Mouse (Mus musculus): ENCODE measurements around the gene Mical3. TPM values are rescaled to one million over a fixed set of nuclear protein-coding genes. Genes with fewer than 3 reads are reported as not detected.

Gene Mical3
- total RNA-seq, 2 experiments from 2014 or later = 137 to 148 TPM

DNA sequence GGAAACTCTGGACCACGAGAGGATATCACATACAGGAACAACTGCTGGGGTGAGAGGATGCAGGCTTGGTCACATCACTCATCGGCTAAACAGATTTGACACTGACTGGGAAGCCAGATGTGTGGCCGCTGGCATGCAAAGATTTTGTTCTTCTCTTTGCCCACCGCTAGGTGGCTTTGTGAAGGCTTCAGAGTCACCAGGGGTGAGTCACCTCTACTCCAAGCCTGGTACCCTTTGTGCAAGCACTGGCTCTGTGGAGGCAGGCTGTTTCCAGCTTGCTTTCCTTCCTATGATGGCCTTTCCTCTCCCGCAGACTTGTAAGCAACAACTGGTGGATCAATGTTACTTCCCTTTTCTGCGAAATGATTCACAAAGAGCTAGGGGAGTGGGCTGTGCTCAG is 149.3 kb downstream of the Mical3 start:
- peak in 1 of 2 experiments; percentile 41 for DNase-seq
- intact Hi-C loops (cut with DNase I) = no loop called here

DNA sequence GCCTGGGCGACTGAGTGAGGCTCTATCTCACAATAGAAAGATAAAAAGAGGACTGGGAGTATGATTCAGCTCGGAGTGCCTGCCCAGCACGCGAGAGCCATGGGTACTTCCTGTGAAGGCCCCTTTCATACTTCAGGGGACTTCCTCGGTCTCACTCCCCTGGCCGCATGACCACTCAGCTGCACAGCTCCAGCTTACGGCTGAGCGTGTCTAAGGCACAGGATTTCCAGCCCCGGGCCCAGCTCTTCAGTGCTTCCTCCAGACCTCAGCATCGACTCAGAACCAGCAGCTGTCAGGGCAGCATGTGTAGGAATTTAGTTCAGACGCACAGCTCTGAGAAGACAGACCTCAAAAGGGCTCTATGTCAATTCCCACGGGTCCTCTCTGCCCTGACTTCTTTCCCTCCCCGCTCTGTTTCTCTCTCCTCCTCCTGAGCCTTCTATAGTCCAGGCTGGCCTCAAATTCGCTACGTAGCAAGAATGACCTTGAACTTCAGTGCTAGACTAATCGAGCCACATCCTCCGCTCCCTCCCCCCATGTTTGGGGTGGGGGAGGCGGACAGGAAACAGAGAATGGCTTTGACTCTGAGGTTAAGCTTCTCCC is 152.7 kb downstream of the Mical3 start:
- peak in 1 of 2 experiments; percentile 40 for DNase-seq
- intact Hi-C loops (cut with DNase I) = no loop called here

DNA sequence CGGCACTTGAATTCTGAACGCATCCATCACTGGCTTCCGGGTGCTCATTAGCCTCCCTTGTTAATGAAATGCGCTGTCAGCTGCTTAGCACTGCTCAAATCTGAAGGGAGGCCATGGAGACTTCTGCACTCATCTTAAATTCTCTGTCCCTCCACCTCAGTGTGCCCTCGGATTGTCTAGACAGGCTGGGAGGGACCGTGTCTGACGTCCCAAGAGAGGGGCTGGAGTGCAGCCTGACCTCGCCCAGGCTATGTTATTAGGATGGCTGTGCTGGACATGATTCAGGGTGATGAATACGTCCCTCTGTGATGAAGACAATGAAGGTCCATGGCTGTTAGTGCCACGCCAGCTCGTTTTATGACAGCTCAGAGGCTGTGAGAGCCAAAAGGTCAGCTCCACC is 153.8 kb downstream of the Mical3 start:
- intact Hi-C loops (cut with DNase I) = no loop called here
- peak in 1 of 2 experiments; percentile 30 for DNase-seq

DNA sequence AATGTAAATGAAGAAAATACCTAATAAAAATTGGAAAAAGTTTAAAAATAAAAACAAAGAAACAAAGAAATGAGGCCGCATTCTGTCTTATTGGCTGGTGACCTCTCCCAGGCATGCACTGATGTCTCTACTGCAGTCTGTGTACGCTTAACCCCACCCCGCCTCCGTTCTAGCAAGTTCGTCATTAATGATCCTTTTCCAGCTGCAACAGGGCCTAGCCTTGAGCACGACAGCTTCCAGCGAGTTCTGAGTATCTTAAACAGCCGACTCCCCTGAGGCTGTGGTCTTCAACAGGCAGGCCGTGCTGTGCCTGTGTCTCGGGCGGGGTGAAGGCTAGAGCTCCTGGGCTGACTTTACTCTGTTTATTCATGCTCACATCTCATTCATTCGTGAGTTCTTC is 154.7 kb downstream of the Mical3 start:
- intact Hi-C loops (cut with DNase I) = no loop called here
- no peak for DNase-seq

DNA sequence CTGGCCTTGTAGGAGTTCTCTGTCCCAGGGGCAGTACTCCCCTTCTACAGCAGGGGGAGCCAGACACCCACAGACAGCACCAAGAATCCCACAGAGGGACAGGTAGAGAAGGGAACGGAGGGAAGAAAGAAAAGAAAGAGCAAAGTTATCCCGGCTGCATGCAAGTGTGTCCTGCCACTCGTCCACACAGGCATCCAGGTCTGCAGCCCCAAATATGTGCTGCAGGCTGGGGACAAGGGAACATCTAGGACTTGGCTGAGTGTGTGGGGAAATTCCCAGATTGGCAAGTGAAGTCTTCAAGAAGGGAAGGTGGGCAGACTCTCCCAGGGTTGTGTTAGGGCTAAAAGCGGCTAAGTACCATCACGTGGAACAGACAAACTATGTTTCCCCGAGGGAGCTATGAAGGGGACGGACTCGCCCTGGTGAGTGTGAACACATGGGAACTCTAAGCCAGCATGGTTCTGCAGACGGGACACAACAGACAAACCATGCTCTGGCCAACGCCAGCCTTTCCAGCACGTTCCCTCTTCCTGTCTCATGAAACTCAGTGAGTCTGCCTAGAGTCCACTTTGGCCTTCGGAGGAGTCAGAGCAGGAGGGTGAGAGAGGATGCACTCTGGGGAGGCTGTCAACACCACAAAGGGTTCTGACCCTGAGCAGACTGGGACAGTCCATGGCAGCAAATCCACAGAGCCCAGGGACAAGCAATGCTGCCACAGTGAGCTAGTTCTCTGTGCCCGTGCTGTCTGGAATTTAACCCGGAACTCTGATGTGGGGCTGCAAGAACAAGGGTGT is 158.8 kb downstream of the Mical3 start:
- intact Hi-C loops (cut with DNase I) = loop anchor here (1.0 to 5.0 kb wide), 3 partner anchors 40 to 207 kb away; partner anchors contain the start of gene Mical3
- peak; percentile 87 to 92 for DNase-seq

DNA sequence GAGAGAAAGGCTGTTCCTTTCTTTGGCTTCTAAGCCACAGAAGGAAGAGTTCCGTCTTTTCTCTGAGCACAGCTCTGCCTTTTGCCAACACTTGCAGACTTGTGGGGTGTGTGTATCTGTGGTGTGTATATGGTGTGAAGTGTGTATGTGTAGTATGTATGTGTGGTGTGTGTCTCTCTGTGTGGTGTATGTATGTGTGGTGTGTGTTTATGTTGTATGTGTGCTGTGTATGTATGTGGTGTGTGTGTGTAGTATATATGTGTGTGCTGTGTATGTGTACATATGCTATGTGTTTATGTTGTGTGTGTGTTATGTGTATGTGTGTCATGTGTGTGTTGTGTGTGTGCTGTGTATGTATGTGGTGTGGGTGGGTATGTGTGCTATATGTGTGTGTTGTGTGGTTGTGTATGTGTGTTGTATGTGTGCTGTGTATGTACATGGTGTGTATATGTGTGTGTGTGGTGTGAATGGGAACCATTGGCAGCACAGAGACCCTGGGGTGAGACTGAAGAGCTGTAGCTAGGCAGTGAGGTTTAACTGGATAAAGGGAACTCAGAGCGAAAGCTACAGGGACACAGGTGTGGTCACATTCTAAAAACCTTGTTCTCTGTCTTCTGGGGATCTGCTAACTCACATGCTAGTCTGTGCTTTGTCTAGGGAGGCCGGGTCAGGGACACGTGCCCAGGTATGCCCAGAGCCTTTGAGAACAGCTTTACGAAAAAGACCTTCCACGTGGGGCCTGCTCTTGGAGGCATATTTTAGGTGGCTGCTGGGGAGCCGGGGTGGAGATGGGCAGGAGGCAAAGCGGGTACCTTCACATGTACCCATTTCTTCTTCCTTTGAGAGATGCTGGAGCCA is 159.6 kb downstream of the Mical3 start:
- DNase-seq = no peak
- intact Hi-C loops (cut with DNase I) = loop anchor here (1.0 to 5.0 kb wide), 3 partner anchors 41 to 208 kb away; partner anchors contain the start of gene Mical3

DNA sequence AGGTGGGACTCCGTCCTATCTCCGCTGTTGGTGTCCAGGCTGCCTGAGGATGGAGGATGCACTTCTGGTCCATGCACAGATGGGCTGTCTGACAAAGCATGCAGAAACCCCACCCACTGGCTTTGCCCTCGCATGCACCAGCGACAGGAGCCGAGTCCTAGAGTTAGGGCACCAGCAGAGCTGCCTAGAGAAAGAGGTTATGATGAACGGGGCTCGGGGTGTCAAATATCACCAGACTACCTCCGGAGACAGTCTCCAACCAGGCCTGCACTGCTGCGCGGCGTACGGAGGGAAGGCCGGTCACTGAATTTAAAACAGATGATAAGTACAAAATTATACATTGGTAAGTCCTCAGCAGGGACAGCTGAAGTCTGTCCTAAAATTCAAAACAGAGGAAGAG is 165.0 kb downstream of the Mical3 start:
- DNase-seq = no peak
- intact Hi-C loops (cut with DNase I) = no loop called here

DNA sequence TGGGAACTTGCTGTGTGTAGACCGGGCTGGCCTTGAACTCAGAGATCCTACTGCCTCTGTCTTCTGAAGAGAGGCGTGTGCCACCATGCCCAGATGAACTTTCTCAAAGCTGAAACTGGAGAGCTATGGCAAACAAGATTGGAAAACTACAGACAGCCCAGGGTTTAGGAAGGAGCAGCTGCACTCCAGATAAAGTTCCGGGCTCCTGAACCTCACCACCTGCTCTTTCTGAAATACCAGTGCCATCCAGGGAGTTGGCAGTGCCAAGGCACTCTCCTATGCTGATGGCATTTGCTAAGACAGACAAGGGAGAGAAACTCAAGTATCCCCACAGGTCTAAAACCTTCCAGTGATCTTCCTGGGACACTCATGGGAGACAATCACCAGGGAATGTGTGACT is 166.6 kb downstream of the Mical3 start:
- no peak for DNase-seq
- intact Hi-C loops (cut with DNase I) = no loop called here

DNA sequence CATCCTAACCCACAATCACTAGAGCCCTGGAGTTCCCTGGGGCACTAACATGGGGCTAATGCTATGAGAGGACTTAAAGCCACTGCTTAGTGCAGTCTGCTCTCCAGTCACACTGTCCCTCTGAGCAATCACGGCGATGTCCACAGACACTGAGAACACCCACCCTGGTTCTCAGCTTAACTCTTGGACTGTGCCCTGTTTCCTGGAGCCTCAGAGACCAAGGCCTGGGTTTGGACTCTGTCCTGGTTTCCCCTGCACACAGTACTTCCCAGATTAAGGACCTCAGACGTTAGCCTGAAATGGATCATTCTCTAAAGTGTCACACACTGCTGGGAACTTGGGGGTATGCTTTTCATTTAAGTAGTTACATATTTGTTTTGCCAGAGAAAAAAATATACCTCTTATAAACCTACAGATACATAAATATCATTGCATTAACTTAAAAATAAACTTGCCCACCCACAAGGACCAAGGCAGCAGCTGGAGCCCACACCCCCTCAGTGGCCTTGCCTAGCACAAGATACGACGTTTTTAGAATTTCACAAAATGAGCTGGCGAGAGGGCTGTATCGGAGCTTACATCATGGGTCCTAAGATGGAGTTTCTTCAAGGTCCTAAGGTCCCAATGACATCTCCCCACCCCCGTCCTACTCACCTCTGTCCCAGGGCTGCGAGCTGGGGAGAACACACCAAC is 170.3 kb downstream of the Mical3 start:
- intact Hi-C loops (cut with DNase I) = no loop called here
- no peak for DNase-seq

DNA sequence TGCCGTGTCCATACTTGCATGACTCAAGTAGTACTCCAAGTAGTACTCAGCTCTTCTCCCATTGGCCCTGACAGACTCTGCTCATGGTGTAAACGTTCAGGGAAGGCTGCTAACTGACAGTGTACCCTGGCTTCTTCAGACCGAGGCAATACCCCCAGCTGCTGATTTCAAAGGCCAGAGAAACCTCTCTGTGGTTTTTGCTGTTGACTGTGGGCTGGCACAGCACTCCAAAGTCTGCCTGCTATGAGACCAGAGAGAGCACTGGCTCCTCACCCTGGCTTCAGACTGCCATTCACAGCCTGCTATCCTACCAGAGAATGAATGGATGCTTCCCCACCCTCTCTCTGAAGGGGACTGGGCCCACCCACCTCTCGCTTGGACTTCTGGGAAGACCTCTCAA is 173.5 kb downstream of the Mical3 start:
- DNase-seq = no peak
- intact Hi-C loops (cut with DNase I) = loop anchor here (2.0 kb wide), 1 partner anchor 59 kb away; no protein-coding TSS in a partner anchor

DNA sequence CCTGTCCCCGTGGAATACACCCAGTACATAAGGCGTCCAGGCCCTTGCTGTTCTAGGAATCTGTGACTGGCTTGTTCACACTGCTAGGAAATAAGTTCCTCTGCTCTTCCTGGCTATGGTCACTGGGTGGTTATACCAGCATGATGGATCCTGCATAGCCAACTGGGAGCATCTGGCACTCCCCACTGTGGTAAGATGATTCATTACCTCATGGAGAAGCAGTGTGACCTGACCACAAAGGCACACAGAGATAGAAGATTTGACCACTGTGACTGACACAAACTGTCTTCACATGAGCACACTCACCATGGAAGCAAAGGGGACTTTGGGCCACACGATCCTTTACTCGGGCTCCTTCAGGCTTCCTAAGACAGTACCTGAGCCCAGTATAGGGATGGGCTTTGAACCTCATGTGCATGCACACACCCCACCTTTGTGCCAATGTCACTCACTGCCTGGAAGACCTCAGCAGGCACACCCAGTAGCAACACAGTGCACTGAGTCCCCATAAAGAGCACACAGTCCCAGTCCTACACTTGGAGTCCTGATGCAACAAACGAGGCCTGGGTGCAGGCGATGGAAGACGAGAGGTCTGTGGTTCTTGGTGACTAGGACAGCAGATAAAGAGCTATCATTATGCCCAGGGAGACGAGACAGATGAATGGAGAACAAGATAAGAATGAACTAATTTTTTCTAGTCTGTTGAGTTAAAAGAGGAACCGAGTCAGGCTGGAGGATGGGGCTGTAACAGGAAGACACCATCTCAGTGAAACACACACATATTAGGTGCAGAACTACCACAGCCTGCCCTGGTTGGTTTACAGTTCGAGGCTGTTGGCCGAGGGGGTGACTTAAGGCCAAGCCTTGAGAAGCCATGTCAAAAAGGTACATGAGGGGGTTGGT is 174.3 kb downstream of the Mical3 start:
- intact Hi-C loops (cut with DNase I) = loop anchor here (2.0 kb wide), 1 partner anchor 58 kb away; no protein-coding TSS in a partner anchor

DNA sequence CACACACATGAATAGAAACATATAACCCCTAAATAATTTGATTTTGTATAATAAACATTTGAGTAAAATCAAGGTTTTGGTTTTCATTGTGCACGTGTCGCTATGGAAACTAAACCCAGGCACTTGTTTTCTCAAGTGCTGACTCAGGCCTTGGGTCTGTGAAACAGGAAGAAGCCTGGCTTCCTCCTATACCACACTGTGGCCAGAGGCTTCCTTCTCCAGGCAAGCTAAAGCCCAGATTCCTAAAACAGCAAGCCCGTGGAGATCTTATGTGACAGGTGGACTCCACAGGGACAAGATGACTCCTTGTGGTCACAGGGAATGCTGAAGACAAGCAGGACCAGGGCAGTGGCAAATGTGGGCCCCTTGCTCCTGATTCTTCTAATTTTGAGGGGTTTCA is 175.6 kb downstream of the Mical3 start:
- DNase-seq = no peak

More for the DNA sequence above, 174.3 kb downstream of the Mical3 start:
- no peak for DNase-seq

DNA sequence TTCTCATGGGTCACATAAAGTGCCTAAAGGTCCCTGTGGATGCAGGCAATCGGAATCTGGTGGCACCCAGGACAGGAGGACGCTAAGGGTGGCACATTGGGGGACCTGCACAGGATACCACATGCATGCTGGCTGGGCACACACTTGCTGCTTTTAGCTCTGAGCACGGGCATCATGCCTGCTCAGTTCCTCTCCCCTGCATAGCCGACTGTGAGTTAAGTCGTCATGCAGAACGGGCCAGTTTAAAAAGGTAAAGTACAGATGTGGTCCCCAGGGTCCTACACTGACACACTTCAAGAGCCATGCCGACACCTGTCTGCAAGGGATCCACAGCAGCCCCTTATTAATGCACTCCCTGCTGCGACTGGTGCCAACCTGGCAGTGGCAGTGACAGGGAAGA is 176.6 kb downstream of the Mical3 start:
- no peak for DNase-seq
- intact Hi-C loops (cut with DNase I) = no loop called here

More for the DNA sequence above, 175.6 kb downstream of the Mical3 start:
- intact Hi-C loops (cut with DNase I) = no loop called here

DNA sequence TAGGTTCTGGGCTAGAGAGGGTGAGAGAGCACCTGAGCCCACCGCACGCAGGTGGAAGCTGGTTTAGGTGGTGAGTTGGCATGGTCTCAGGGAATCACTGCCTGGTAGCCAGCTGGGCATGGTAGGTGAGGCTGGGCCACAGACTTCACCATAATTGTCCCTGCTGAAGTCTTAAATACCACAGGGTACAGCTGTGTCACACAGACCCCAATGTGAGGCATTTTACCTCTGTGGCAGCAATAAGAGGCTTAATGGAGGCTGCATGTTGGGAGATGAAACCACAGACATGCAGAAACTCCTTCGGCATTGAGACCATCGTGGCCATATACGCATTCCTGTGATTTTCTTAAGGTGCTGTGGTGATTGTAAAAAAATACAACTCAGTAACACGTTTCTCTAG is 178.3 kb downstream of the Mical3 start:
- no peak for DNase-seq
- intact Hi-C loops (cut with DNase I) = no loop called here

DNA sequence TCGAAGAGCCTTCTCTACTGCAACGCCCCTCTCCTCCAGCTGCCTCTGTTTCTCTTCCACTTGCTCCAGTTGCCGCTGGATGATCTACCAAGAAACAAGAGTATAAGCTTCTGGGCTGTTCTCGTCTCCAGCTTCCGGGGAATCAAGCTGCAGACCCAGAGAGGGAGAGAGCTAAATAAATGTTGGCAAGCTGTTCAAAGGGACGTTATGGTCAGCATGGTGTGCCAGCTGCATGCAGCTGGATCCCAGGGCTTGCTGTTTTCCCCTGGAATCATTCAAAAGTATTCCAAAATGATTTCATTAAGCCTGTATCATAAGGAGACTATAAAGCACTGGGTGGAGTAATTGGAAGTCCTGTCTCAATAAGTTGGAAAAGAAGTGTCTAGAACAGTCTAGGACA is 179.5 kb downstream of the Mical3 start:
- intact Hi-C loops (cut with DNase I) = no loop called here
- DNase-seq = peak in 1 of 2 experiments; percentile 22

DNA sequence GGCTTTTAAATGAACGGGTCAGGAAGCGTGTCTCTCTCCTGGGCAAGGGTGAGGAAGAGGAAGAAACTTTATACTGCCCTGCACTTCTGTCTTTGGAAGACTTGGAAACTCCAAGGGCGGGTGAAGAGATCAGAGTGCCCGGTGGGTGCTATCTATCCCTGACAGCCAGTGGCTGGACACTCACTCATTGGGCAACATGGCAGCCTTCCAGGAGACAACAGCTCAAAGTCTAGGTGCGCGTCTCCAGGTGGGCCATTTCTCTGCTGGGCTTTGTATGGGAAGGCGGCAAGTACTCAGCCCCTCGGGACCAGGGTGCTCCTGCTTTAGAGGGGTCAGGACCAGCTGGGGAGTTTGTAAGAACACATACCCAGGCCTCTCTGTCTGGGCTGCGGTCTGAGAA is 185.3 kb downstream of the Mical3 start:
- no peak for DNase-seq
- intact Hi-C loops (cut with DNase I) = no loop called here

DNA sequence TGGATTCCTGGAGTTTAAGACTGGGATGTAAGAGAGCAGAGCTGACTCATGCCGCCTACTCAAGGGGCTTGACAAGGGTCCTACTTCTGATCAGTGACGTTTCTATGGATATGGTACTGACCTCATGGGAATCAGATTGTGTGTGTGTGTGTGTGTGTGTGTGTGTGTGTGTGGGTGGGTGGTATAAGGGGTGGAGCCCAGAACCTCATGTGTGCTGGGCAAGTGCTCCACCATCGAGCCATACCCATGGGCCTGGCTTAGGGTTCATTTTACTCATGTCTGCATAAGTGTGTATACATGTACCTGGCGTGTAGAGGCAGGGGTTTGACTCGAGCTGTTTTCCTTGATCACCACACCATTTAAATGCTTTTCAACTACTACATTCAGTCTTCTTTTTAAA is 186.8 kb downstream of the Mical3 start:
- no peak for DNase-seq
- intact Hi-C loops (cut with DNase I) = no loop called here

DNA sequence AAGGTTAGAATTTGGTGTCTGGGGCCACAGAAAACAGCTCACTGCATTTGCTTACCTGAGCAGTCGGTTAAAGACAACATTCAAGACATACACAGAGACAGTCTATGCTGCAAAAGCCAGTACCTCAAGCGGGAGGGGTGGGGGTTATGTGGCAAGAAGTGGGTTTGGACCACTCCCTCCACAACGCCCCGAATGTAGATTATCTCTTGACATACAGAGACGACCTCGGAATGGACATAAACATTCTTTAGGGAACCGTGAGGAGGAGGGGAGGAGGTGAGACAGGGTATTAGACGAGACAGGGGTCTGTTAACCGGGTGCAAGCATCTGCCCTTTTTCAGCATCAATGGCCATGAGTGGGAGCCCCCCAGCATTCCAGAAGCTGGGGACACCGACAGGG is 187.2 kb downstream of the Mical3 start:
- intact Hi-C loops (cut with DNase I) = no loop called here
- no peak for DNase-seq

DNA sequence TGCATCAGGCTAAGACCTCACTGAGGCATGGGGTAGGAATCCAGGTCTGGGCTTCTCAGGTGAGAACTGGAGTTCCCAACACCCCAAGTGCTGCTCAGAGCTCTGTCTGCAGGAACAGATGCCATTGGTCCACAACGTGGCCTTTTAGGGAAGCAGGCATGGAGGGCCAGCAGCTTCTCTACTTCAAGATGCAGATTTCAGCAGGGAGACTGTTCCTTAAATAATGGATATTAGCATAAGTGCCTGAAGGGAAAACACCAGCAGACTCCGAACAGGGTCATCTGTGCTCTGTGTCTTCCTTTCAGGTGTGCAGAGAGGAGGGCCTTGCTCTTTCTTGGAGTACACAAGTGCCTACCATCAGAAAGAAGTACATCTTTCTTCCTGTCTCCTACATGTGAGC is 187.7 kb downstream of the Mical3 start:
- DNase-seq = no peak
- intact Hi-C loops (cut with DNase I) = no loop called here

DNA sequence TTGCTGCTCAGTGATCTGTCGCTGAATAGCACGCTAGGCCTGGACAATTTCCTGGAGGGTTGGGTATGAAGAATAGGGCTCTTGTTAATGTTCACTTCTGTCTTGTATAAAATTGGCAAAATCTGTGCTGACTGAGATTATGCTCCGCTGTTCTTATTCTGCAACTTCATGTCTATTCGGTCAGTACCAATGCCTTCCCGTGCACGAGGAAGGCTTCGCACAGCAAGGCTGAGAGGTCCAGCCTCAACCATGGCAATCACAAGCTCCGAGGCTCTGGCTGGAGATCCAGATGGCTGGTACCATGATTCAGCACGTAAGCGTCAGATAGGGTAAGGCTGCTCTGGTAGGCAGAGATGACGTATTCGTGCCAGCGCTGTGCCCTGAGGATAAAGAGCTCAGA is 189.2 kb downstream of the Mical3 start:
- DNase-seq = no peak
- intact Hi-C loops (cut with DNase I) = no loop called here
